Mouse (Mus musculus) liver, postnatal 0 days (tissue): ENCODE data around the gene Spen.

Source experiments
- CTCF ChIP-seq: sonication (generic); IDR thresholded peaks from 2 replicates; pipeline ENCODE4 v1.5.1; 2016; ENCODE audit warnings: antibody characterized with exemption, low read depth
- EP300 ChIP-seq: IDR thresholded peaks from 2 replicates; pipeline ENCODE4 v1.6.1; 2016; ENCODE audit warnings: antibody characterized with exemption, low read depth, mild to moderate bottlenecking

DNA sequence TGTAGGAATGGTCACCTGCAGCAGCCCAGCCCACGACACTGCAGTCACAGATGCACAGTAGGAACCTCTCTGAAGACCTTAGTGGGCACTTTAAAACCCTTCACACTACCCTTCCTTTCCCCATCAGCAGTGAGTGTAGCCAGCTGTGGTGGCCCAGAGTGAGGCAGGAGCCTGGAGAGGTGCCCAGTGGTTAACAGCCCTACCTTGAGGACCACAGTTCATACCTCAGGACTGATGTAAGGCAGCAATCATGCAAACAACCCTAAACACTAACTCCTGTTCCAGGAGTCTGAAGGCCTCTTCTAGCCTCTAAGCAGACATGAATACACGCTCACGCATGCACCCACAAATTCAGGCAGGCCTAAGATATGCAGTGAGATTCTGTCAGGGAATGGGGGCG is 33.9 kb downstream of the Spen start:
- no peak for TF ChIP-seq CTCF
- no peak for TF ChIP-seq EP300
